Mouse (Mus musculus): ENCODE measurements around the gene Scamp3.

- no peak for TF ChIP-seq USF1 (IDR thresholded peaks at IDR 0.05; ENCODE audit: low read depth, low read length)
- TF ChIP-seq CTCF (conservative IDR thresholded peaks at IDR 0.05 in 1 of 2, IDR thresholded peaks at IDR 0.05 in 1 of 2; ENCODE audit: low read depth in 2 of 2, low read length in 2 of 2): no peak
- no peak for TF ChIP-seq POLR2A (IDR thresholded peaks at IDR 0.05; ENCODE audit: low read depth, low read length)
- TF ChIP-seq USF2 (conservative IDR thresholded peaks at IDR 0.05; ENCODE audit: low read depth, low read length): no peak
- no peak for TF ChIP-seq MAX (IDR thresholded peaks at IDR 0.05; ENCODE audit: low read length)
- no peak for TF ChIP-seq GABPA (IDR thresholded peaks at IDR 0.05; ENCODE audit: insufficient replicate concordance, low read depth, low read length)
- TF ChIP-seq UBTF (IDR thresholded peaks at IDR 0.05; ENCODE audit: low read depth, low read length): no peak
- TF ChIP-seq MYC (IDR thresholded peaks at IDR 0.05; ENCODE audit: low read depth, low read length): no peak
- no peak for TF ChIP-seq ELF1 (IDR thresholded peaks at IDR 0.05; ENCODE audit: low read depth, low read length)
Observed at GRCm38 (mm10) chr3:89147101-89147978, 29.9 kb upstream of the Scamp3 start.
